Mouse (Mus musculus) small intestine, adult 2 months (tissue): ENCODE data around the gene Atxn10. TPM values are rescaled to one million over a fixed set of nuclear protein-coding genes. Genes with fewer than 3 reads are reported as not detected.

Experiments
- H3K27ac ChIP-seq: fragments of 200-500 bp; 2 replicates; pipeline ENCODE4 v1.5.1; 2012; ENCODE audit warnings: low read depth, low read length, control low read depth, inconsistent platforms; ENCODE audit not compliant: insufficient read depth
- H3K27me3 ChIP-seq: fragments of 200-500 bp; 2 replicates; pipeline ENCODE4 v1.6.1; 2012; ENCODE audit warnings: mild to moderate bottlenecking, moderate library complexity, low read length, inconsistent platforms; ENCODE audit not compliant: control insufficient read depth, insufficient read depth
- H3K36me3 ChIP-seq: fragments of 200-500 bp; 2 replicates; pipeline ENCODE4 v1.6.1; 2012; ENCODE audit warnings: mild to moderate bottlenecking, low read length, control low read depth, inconsistent platforms; ENCODE audit not compliant: control insufficient read depth, insufficient read depth
- H3K4me1 ChIP-seq: fragments of 200-500 bp; 2 replicates; pipeline ENCODE4 v1.6.1; 2012; ENCODE audit warnings: low read length, inconsistent platforms, mixed read lengths; ENCODE audit not compliant: control insufficient read depth, insufficient read depth, insufficient read length
- H3K4me3 ChIP-seq: fragments of 200-500 bp; 2 replicates; pipeline ENCODE4 v1.5.1; 2012; ENCODE audit warnings: low read depth, mild to moderate bottlenecking, control low read depth, inconsistent platforms, low read length, moderate library complexity
- CTCF ChIP-seq: fragments of 200-500 bp; IDR thresholded peaks from 2 replicates; pipeline ENCODE4 v1.5.1; 2012; ENCODE audit warnings: low read depth, mild to moderate bottlenecking, control low read depth, inconsistent platforms, low read length, moderate library complexity, mixed read lengths; ENCODE audit not compliant: insufficient replicate concordance, insufficient read length; ENCODE audit errors: extremely low read depth
- POLR2A ChIP-seq: fragments of 200-500 bp; IDR thresholded peaks from 2 replicates; pipeline ENCODE4 v1.6.1; 2012; ENCODE audit warnings: low read depth, mild to moderate bottlenecking, control low read depth, inconsistent platforms, low read length, moderate library complexity
- WGBS: fragments of 180-500 bp; shearing (Covaris S2); methylation state at CpG from one replicate; pipeline ENCODE4 v1.1.7; 2018; 5-methylcytosine and 5-hydroxymethylcytosine counted together
- polyA plus RNA-seq: library from polyadenylated mRNA; depleted of rRNA; stranded (reverse); fragments of >200 nt; gene quantifications from 2 replicates; pipeline ENCODE4 v1.2.3, GENCODE M21; 2012

Gene Atxn10
- polyA plus RNA-seq, 1 experiment = 14.5 TPM

DNA sequence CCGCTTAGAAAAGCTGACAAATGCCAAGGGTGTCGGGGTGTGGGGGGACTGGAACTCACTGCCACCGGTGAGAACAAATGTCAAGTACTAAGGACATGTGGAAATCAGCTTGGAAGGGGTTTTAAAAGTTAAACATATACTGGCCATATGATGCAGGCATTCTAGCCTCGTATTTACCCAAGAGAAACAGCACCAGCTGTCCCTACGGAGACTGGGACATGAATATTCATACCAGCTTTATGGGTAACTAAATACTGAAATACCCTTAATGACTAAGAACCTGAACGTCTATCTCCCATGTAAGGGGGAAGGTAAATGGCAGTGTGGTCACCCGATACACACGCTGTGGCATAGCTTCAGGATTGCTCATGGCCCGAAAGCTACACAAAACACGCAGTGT, 152.9 kb downstream of the Atxn10 start:
- no peak for TF ChIP-seq CTCF
- TF ChIP-seq POLR2A = no peak
- Histone ChIP-seq H3K27ac (no peak overlapping the region), H3K27me3 (0 out of 2 replicates have a peak, but pooled peaks cover 2% of the 10 kb centered on the region), H3K36me3 (no peaks in the 10 kb centered on the region), H3K4me1 (no peaks in the 10 kb centered on the region), H3K4me3 (no peak overlapping the region)
- 76% methylated on average over 10 of the region's 10 CpGs for WGBS

DNA sequence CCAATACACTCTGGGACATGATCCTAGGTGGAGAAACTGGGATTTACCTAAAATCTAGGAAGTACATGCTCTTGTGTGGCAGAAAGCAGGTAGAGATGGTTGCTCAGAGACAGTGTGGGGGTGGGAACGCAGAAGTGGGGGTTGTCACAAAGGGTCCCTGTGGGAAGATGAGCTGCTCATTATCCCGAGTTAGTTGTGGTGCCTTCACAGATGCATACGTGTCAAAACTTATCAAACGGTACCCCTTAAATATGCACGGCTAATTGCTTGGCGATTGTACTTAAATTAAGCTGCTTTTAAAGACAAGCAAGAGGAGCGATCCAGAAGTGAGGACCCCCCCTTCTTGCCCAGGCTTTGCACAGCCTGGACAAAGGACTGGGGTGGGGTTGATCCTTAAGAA, 153.7 kb downstream of the Atxn10 start:
- H3K36me3 ChIP-seq = no peaks in the 10 kb centered on the region
- H3K27me3 ChIP-seq = 0 out of 2 replicates have a peak, but pooled peaks cover 2% of the 10 kb centered on the region
- TF ChIP-seq POLR2A (no peak), CTCF (no peak)
- H3K4me3 ChIP-seq = no peak overlapping the region
- WGBS = 76% methylated on average over 7 of the region's 7 CpGs
- no peaks in the 10 kb centered on the region for H3K4me1 ChIP-seq
- H3K27ac ChIP-seq = no peak overlapping the region

DNA sequence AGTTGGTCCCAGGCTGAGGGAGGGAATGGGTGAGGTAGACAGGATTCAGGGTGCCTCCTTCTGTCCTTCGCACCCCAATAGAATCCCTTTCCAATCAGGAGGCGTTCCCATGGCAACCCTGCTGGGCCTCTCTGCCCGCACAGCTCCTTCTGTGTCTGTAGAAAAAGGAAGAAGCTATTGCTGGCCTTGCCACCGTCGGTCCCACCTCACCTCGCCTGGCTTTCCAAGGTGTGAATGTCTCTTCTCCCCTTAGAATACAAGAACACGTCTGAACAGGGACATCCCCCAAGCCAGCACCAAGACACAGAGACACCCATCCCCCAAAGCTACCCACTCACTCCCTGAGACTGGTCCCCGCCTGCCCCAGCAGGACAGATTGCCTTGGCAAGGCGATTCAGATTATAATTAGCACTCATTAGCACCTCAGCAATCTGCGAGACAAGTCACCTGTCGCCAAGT, 158.1 kb downstream of the Atxn10 start:
- H3K27me3 ChIP-seq = 0 out of 2 replicates have a peak, but pooled peaks cover 2% of the 10 kb centered on the region
- no peak overlapping the region for H3K27ac ChIP-seq
- no peaks in the 10 kb centered on the region for H3K4me1 ChIP-seq
- H3K36me3 ChIP-seq = no peaks in the 10 kb centered on the region
- no peak overlapping the region for H3K4me3 ChIP-seq
- 15% methylated on average over 11 of the region's 11 CpGs for WGBS
- no peak for TF ChIP-seq POLR2A
- no peak for TF ChIP-seq CTCF

DNA sequence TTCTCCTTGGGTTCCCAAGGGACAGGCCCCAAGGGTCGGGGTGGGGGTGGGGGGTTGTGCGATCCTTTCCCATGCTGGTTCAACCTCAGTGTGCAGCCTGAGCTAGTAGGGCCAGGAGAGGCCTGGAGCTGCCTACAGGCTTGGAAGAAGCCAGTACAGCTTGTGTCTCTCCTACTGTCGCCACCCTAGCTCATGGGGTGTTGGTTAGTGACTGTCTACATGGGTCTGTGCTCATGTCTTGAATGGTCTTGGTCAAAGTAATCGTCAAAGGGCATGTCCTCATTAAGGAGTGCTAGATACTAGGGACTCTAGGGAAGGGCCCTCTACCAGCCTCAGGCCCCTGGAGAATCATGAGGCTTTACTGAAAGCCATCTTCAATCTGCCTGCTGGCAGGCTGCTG, 161.5 kb downstream of the Atxn10 start:
- no peak for TF ChIP-seq CTCF
- TF ChIP-seq POLR2A = no peak
- Histone ChIP-seq H3K27ac (no peak overlapping the region), H3K27me3 (no peaks in the 10 kb centered on the region), H3K36me3 (no peaks in the 10 kb centered on the region), H3K4me3 (no peak overlapping the region), H3K4me1 (no peaks in the 10 kb centered on the region)
- 82% methylated on average over 4 of the region's 4 CpGs for WGBS

DNA sequence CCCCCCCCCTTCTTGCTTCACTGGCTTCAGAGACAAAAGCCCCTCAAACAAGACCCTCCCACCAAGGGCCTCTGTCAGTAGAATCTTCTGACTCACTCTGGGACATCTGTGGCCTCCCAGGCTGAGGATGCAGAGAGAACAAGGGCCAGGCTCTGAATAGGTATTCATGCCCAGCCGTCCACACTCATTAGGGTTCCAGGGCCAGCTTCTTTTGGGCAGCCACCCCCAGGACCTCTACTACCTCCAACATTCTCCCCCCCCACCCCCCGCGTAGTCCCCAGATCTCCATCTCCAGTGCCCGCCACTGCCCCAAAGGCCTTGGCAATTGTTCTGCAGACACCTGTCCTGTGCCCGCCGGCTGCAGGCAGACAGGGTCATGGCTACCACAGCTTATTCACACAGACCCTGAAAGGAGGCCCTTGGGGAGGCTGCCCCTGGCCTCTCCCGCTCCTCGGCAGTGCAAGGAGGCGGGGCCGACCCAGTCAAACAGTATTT, 162.0 kb downstream of the Atxn10 start:
- Histone ChIP-seq H3K27ac (no peak overlapping the region), H3K4me1 (no peaks in the 10 kb centered on the region), H3K36me3 (no peaks in the 10 kb centered on the region), H3K27me3 (no peaks in the 10 kb centered on the region), H3K4me3 (no peak overlapping the region)
- TF ChIP-seq POLR2A (no peak), CTCF (no peak)
- WGBS = 53% methylated on average over 9 of the region's 10 CpGs

DNA sequence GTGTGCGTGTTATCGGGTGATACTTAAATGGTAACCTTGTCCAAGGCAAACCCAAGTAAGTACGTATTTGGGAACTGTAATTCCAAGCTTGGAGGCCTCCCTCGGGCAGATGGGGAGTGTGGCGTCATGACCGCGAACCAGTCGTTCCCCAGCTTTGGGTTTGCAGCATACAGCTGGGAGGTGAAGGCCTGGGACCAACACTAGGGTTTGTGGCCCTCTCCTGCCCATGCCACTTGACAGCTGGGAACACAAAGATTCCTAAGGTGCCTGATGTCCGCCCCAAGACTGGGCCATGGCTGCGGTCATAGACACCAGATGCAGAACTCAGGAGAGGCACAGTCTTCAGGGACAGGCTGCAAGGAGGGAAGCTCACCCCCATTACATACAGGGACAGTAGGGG, 164.2 kb downstream of the Atxn10 start:
- Histone ChIP-seq H3K4me3 (no peak overlapping the region), H3K4me1 (no peaks in the 10 kb centered on the region), H3K27me3 (no peaks in the 10 kb centered on the region), H3K27ac (no peak overlapping the region), H3K36me3 (no peaks in the 10 kb centered on the region)
- TF ChIP-seq POLR2A (no peak), CTCF (no peak)
- WGBS = 83% methylated on average over 10 of the region's 10 CpGs

DNA sequence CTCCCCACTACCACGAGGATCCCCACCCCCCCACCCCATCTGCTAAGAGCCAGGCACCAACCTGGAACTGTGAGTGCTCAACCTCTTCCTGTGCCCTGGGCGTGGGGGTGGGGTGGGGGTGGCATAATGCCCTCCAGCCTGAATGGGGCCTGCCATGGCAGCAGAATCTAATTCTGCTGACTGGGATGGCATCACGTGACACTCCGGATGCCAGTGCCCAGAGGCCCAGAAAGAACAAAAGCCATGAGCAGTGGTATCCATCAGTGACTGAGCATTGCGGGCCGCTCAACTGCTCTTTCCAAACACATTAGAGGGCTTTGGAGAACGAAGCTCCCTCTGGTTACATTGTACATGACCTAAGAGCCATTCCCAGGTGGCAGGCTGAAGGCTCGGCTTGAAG, 167.1 kb downstream of the Atxn10 start, which contains the start of gene 7530416G11Rik:
Gene 7530416G11Rik (minus strand): TSS at position 101 of the 400 bp plus-strand sequence.
- TF ChIP-seq POLR2A = no peak
- TF ChIP-seq CTCF = no peak
- H3K27me3 ChIP-seq = no peaks in the 10 kb centered on the region
- H3K4me3 ChIP-seq = no peak within 1 kb of the TSS
- H3K36me3 ChIP-seq = no peaks in the 10 kb centered on the region
- WGBS = 84% methylated on average over 8 of the region's 8 CpGs
- H3K4me1 ChIP-seq = no peaks in the 10 kb centered on the region
- no peak within 1 kb of the TSS for H3K27ac ChIP-seq
